Mouse (Mus musculus) C2C12 (cell line): ENCODE data around the gene Susd6.

Experiments
- CEBPB ChIP-seq: IDR thresholded peaks from one replicate; pipeline ENCODE4 v1.6.1; 2011; ENCODE audit warnings: low read depth, mild to moderate bottlenecking, control low read depth, moderate library complexity
- CTCF ChIP-seq: IDR thresholded peaks from one replicate; pipeline ENCODE4 v1.5.1; 2011; ENCODE audit not compliant: control insufficient read depth, insufficient read depth, insufficient read length
- FOSL1 ChIP-seq: IDR thresholded peaks from one replicate; pipeline ENCODE4 v1.8.0; 2011; ENCODE audit warnings: mild to moderate bottlenecking, low read length; ENCODE audit not compliant: poor library complexity, insufficient read depth, severe bottlenecking
- MAX ChIP-seq: IDR thresholded peaks from one replicate; pipeline ENCODE4 v1.6.1; 2011; ENCODE audit warnings: mild to moderate bottlenecking, control low read depth
- MYOD1 ChIP-seq: IDR thresholded peaks from one replicate; pipeline ENCODE4 v1.6.1; 2011; ENCODE audit warnings: low read depth; ENCODE audit not compliant: control insufficient read depth, insufficient read length
- USF1 ChIP-seq: IDR thresholded peaks from one replicate; pipeline ENCODE4 v1.6.1; 2011; ENCODE audit warnings: low read depth, mild to moderate bottlenecking, control low read depth, moderate library complexity

DNA sequence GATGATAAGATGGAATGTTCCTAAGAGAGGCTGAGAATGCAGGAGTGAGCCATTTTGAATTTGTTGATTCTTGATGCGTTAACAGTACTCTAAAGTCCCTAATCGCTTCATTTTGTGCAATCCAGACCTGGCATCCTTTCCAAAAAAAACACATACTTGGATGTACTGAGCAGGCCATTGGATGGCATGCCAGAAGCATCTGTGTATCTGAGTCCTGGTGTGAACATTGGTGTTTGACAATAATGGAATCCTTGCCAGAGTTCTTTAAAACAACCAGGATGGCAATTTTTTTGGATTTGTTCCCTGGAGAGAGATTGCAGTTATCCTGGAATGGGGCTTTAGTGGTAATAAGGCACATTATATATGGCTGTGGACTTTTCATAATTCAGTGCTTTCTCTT lies 38.6 kb downstream of the Susd6 start:
- TF ChIP-seq MAX (no peak), CTCF (no peak), CEBPB (no peak), USF1 (no peak), FOSL1 (no peak), MYOD1 (no peak)
